Mouse (Mus musculus): ENCODE measurements around the gene Prkg1. TPM values are rescaled to one million over a fixed set of nuclear protein-coding genes. Genes with fewer than 3 reads are reported as not detected.

Gene Prkg1
- polyA plus RNA-seq, 1 experiment from 2014 or later, result 11.5 TPM

GRCm38 (mm10) chr19:30924032-30924431 is 840.8 kb downstream of the Prkg1 start:
- H3K4me1 ChIP-seq, result no peaks in the 10 kb centered on the region
- H3K4me3 ChIP-seq, result no peak overlapping the region
- H3K9me3 ChIP-seq, result no peaks in the 10 kb centered on the region
- no peak overlapping the region for H3K27ac ChIP-seq
- H3K4me2 ChIP-seq (replicated peaks), result no peak overlapping the region
- WGBS, result 93% methylated on average over 1 of the region's 1 CpGs
- no peak overlapping the region for H3K9ac ChIP-seq
- no peaks in the 10 kb centered on the region for H3K27me3 ChIP-seq (replicated peaks)
- no peaks in the 10 kb centered on the region for H3K36me3 ChIP-seq
- no peak for ATAC-seq (ENCODE audit: low FRiP score, low read depth)

GRCm38 (mm10) chr19:30902290-30902689 is 862.5 kb downstream of the Prkg1 start:
- ATAC-seq (ENCODE audit: low FRiP score, low read depth), result no peak
- H3K4me2 ChIP-seq (replicated peaks), result no peak overlapping the region
- H3K36me3 ChIP-seq, result no peaks in the 10 kb centered on the region
- H3K9me3 ChIP-seq, result no peaks in the 10 kb centered on the region
- H3K27ac ChIP-seq, result no peak overlapping the region
- no peak overlapping the region for H3K4me3 ChIP-seq
- no peaks in the 10 kb centered on the region for H3K27me3 ChIP-seq (replicated peaks)
- H3K4me1 ChIP-seq, result no peaks in the 10 kb centered on the region
- H3K9ac ChIP-seq, result no peak overlapping the region

GRCm38 (mm10) chr19:30901025-30901424 is 863.8 kb downstream of the Prkg1 start:
- Histone ChIP-seq H3K9ac (no peak overlapping the region), H3K4me2 (replicated peaks) (no peak overlapping the region), H3K27ac (no peak overlapping the region), H3K27me3 (replicated peaks) (no peaks in the 10 kb centered on the region), H3K9me3 (no peaks in the 10 kb centered on the region), H3K4me3 (no peak overlapping the region), H3K4me1 (no peaks in the 10 kb centered on the region), H3K36me3 (no peaks in the 10 kb centered on the region)
- WGBS, result 84% methylated on average over 3 of the region's 3 CpGs
- ATAC-seq (ENCODE audit: low FRiP score, low read depth), result no peak

GRCm38 (mm10) chr19:30890377-30890776 is 874.5 kb downstream of the Prkg1 start:
- WGBS, result 36% methylated on average over 2 of the region's 2 CpGs
- Histone ChIP-seq H3K27ac (no peak overlapping the region), H3K4me3 (no peak overlapping the region), H3K9ac (no peak overlapping the region), H3K36me3 (no peaks in the 10 kb centered on the region), H3K4me2 (replicated peaks) (no peak overlapping the region), H3K9me3 (no peaks in the 10 kb centered on the region), H3K27me3 (replicated peaks) (no peaks in the 10 kb centered on the region), H3K4me1 (peaks cover 3% of the 10 kb centered on the region)
- peak; percentile 89 for ATAC-seq (ENCODE audit: low FRiP score, low read depth)

GRCm38 (mm10) chr19:30889851-30890250 is 875.0 kb downstream of the Prkg1 start:
- Histone ChIP-seq H3K4me2 (replicated peaks) (no peak overlapping the region), H3K27me3 (replicated peaks) (no peaks in the 10 kb centered on the region), H3K36me3 (no peaks in the 10 kb centered on the region), H3K4me3 (no peak overlapping the region), H3K9ac (no peak overlapping the region), H3K4me1 (peaks cover 3% of the 10 kb centered on the region), H3K9me3 (no peaks in the 10 kb centered on the region), H3K27ac (no peak overlapping the region)
- no peak for ATAC-seq (ENCODE audit: low FRiP score, low read depth)
- 66% methylated on average over 3 of the region's 3 CpGs for WGBS

- 82% methylated on average over 4 of the region's 4 CpGs for WGBS
- no peak overlapping the region for H3K27ac ChIP-seq
- H3K27me3 ChIP-seq (replicated peaks), result no peaks in the 10 kb centered on the region
- no peaks in the 10 kb centered on the region for H3K9me3 ChIP-seq
- no peaks in the 10 kb centered on the region for H3K4me1 ChIP-seq
- ATAC-seq (ENCODE audit: low FRiP score, low read depth), result no peak
- no peak overlapping the region for H3K4me2 ChIP-seq (replicated peaks)
- H3K9ac ChIP-seq, result no peak overlapping the region
- H3K4me3 ChIP-seq, result no peak overlapping the region
- H3K36me3 ChIP-seq, result no peaks in the 10 kb centered on the region
Observed at GRCm38 (mm10) chr19:30861441-30861840, 903.4 kb downstream of the Prkg1 start.

GRCm38 (mm10) chr19:30851023-30851422 is 913.8 kb downstream of the Prkg1 start:
- H3K4me2 ChIP-seq (replicated peaks), result no peak overlapping the region
- 87% methylated on average over 4 of the region's 4 CpGs for WGBS

GRCm38 (mm10) chr19:30844916-30845315 is 919.9 kb downstream of the Prkg1 start:
- Histone ChIP-seq H3K9me3 (no peaks in the 10 kb centered on the region), H3K27ac (no peak overlapping the region), H3K4me1 (no peaks in the 10 kb centered on the region), H3K27me3 (replicated peaks) (no peaks in the 10 kb centered on the region), H3K36me3 (no peaks in the 10 kb centered on the region), H3K4me2 (replicated peaks) (no peak overlapping the region), H3K4me3 (no peak overlapping the region), H3K9ac (no peak overlapping the region)
- no peak for ATAC-seq (ENCODE audit: low FRiP score, low read depth)
- 81% methylated on average over 4 of the region's 4 CpGs for WGBS

More at GRCm38 (mm10) chr19:30851023-30851422, 913.8 kb downstream of the Prkg1 start:
- Histone ChIP-seq H3K27ac (no peak overlapping the region), H3K4me3 (no peak overlapping the region), H3K9ac (no peak overlapping the region), H3K4me1 (no peaks in the 10 kb centered on the region), H3K9me3 (no peaks in the 10 kb centered on the region), H3K36me3 (no peaks in the 10 kb centered on the region), H3K27me3 (replicated peaks) (no peaks in the 10 kb centered on the region)
- no peak for ATAC-seq (ENCODE audit: low FRiP score, low read depth)

GRCm38 (mm10) chr19:30843637-30844036 is 921.2 kb downstream of the Prkg1 start:
- Histone ChIP-seq H3K9ac (no peak overlapping the region), H3K4me3 (no peak overlapping the region), H3K9me3 (no peaks in the 10 kb centered on the region), H3K27me3 (replicated peaks) (no peaks in the 10 kb centered on the region), H3K36me3 (no peaks in the 10 kb centered on the region), H3K4me1 (no peaks in the 10 kb centered on the region), H3K27ac (no peak overlapping the region), H3K4me2 (replicated peaks) (no peak overlapping the region)
- peak; percentile 69 for ATAC-seq (ENCODE audit: low FRiP score, low read depth)
- WGBS, result 72% methylated on average over 4 of the region's 4 CpGs

- no peaks in the 10 kb centered on the region for H3K9me3 ChIP-seq
- no peaks in the 10 kb centered on the region for H3K36me3 ChIP-seq
- WGBS, result 14% methylated on average over 4 of the region's 4 CpGs
- no peaks in the 10 kb centered on the region for H3K4me1 ChIP-seq
- no peak overlapping the region for H3K27ac ChIP-seq
- H3K4me3 ChIP-seq, result no peak overlapping the region
- peak; percentile 88 for ATAC-seq (ENCODE audit: low FRiP score, low read depth)
- H3K9ac ChIP-seq, result no peak overlapping the region; the same call in 1 of the 2 replicates
- no peak overlapping the region for H3K4me2 ChIP-seq (replicated peaks)
- H3K27me3 ChIP-seq (replicated peaks), result no peaks in the 10 kb centered on the region
Observed at GRCm38 (mm10) chr19:30843052-30843564, 921.7 kb downstream of the Prkg1 start.

- Histone ChIP-seq H3K4me1 (no peaks in the 10 kb centered on the region), H3K27ac (no peak overlapping the region), H3K4me3 (no peak overlapping the region), H3K9ac (no peak overlapping the region), H3K4me2 (replicated peaks) (no peak overlapping the region), H3K9me3 (no peaks in the 10 kb centered on the region), H3K27me3 (replicated peaks) (no peaks in the 10 kb centered on the region), H3K36me3 (no peaks in the 10 kb centered on the region)
- ATAC-seq (ENCODE audit: low FRiP score, low read depth), result no peak
- 61% methylated on average over 1 of the region's 1 CpGs for WGBS
Observed at GRCm38 (mm10) chr19:30842640-30843039, 922.2 kb downstream of the Prkg1 start.

GRCm38 (mm10) chr19:30833045-30833651 is 931.7 kb downstream of the Prkg1 start:
- no peaks in the 10 kb centered on the region for H3K9me3 ChIP-seq
- no peak overlapping the region for H3K27ac ChIP-seq
- no peak overlapping the region for H3K4me2 ChIP-seq (replicated peaks)
- ATAC-seq (ENCODE audit: low FRiP score, low read depth), result no peak
- 34% methylated on average over 1 of the region's 1 CpGs for WGBS
- H3K36me3 ChIP-seq, result no peaks in the 10 kb centered on the region
- no peaks in the 10 kb centered on the region for H3K4me1 ChIP-seq
- H3K4me3 ChIP-seq, result no peak overlapping the region
- H3K9ac ChIP-seq, result no peak overlapping the region
- no peaks in the 10 kb centered on the region for H3K27me3 ChIP-seq (replicated peaks)

GRCm38 (mm10) chr19:30829231-30829775 is 935.5 kb downstream of the Prkg1 start:
- Histone ChIP-seq H3K9ac (no peak overlapping the region), H3K4me1 (no peaks in the 10 kb centered on the region), H3K9me3 (no peaks in the 10 kb centered on the region), H3K27me3 (replicated peaks) (no peaks in the 10 kb centered on the region), H3K4me2 (replicated peaks) (no peak overlapping the region), H3K27ac (no peak overlapping the region), H3K4me3 (no peak overlapping the region), H3K36me3 (no peaks in the 10 kb centered on the region)
- WGBS, result 89% methylated on average over 7 of the region's 7 CpGs
- no peak for ATAC-seq (ENCODE audit: low FRiP score, low read depth)

Data from neural tube, embryonic 12.5 days (tissue).